Mouse (Mus musculus) kidney, postnatal 36 days (tissue): Measurements from ENCODE around the gene Epb41l1.

Source experiments
- DNase-seq, 2 experiments: peaks; one replicate each; pipeline ENCODE4 v3.0.0; 2021 to 2022; ENCODE audit warnings: mixed read lengths in 2 of 2

The Epb41l1 gene

DNA sequence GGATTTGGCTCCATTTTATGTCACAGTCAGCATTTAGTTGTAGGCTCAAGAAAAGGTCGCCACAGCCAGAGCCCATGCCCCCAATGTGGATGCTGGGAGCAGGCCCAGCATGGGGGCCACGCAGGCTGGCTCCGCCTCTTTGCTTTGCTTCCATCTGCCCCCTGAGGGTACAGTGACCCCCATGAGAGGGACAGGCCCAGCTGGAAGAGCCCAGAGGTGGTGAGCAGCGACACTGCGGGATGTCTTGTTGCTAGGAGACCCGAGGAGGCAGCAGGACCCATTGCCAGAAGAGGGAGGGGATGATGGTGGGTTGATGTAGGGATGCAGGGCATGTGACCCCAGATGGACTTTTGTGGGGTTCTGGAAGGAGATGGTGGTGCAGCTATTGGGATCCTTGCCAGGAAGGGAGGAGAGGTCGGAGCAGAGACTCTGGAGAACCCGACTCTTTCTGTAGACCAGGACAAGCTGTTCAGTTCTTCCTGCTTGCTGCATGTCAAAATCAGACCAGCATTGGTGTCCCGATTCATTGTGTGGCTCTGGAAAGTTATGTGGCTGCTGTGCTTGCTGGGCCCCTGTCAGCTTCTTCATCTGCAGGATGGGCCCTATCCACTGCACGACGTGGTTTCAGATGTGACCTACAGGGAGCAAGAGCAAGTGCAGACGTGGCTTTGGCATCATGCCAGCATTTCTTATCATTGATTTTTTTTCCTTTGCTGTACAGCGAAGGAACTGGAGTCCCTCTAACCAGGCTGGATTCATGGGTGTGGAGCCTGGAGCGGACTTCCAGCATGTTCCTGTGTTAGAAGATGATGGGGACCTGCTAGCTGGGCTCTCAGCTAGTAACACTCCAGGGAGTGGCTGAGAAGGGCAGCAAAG, 41.7 kb downstream of the Epb41l1 start:
- DNase-seq, result peak; percentile 11 to 27

DNA sequence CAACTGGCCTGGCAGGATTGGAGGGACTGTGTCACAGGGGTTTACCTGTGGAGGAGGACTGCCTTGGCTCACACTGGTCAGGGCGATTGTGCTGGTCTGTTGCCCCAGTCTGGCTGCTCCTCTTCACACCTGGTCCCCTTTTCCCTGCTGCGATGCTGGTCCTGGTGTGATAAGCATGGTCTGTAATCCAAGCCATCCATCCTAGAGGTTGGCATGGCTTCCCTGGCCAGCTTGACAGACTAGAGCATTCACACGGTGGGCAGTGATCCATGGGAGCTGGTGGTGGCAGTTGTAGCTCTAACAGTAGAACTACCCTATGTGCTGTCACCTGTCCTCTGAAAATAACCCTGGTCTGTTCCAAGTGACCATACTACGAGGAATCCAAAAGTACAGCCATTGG, 43.7 kb downstream of the Epb41l1 start:
- DNase-seq, result no peak

DNA sequence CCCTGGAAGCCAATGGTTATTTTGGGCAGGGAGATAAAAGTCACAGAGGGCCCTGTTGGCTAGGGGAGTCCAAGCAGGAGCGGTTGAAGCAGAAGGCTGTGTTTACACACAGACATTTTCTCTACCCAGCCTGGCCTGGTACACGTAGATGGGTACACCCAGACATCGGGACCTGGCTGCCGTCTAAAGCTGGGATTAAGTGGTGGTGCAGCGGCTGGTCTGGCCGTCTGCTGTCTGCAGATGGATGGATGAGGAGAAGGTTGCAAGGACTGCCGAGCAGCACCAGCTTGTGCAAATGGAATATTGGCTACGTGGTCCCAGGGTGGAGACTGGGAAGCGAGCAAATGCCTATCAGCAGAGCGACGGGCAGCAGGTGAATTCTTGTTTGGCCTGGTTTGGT, 46.8 kb downstream of the Epb41l1 start:
- DNase-seq, result no peak

DNA sequence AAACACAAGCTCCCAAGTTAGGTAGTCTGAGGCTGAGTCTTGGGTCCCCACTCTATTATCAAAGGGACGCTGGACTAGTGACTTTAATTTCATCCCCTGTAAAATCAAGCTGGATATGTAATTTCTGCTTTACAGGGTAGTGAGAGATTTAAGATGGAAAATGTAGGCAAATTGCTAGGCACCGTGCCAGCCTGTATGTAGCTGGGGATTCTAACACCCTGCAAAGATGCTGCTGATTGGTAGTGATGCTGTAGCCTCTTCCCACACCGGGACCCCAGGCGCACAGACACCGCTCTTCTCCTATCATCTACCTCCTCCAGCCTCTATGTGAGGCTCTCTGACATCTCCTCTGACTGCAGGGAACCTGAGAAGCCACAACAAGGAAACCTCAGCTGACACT, 48.2 kb downstream of the Epb41l1 start:
- no peak for DNase-seq

DNA sequence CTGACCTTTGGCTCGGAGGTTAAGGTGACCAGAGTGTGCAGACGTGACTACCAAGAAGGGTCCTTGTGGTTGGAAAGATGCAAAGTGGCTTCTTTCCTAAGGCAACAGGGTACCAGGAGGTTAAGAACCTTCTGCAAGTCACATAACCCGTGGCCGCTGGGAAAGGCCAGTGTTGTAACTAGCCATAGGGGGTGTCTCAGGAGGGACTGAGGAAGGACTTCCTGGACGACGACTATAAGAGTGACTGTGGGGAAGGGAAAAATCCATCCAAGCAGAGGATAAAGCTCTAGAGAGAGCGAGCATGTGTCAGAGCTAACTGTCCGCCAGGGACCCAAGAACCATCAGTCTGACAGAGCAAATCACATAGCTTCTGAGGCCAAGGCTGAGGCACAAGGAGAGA, 48.8 kb downstream of the Epb41l1 start:
- DNase-seq, result no peak

DNA sequence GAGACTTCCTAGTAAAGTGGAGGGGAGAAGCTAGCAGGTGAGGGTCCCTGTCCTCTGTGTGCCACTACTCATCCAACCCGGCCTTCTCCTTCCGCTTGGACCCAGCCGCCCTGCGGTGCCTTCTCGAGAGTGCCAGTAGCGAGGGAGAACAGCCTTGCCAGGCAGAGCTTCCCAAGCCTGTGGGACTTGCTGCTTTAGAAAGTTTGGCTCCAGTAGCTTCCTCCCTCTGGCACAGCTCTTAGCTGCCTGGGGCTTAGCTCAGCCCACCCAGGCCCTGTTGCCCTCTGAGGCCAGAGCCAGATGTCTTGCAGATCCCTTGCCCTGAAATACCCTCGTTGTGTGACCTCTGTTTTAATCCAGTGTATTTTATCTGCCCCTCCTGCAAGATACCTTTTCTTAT, 50.2 kb downstream of the Epb41l1 start:
- DNase-seq, result no peak

DNA sequence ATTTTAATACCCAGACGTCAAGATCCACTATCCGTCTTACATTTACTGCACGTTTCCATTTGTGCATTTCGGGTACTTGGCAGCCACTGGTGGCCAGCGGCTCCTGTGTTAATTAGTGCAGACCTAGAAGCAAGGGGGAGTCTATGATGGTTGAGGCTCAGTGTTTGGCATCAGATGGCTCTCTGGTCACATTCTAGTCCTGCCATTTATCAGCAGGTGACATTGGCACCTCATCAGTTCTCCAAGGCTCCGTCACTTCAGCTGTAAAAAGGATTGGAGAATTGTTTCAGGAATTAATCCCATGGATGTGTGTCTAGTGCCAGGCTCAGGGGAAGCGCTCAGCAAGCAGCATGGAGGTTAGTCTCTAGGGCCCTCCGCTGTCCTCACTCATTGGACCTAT, 51.6 kb downstream of the Epb41l1 start:
- DNase-seq, result no peak

DNA sequence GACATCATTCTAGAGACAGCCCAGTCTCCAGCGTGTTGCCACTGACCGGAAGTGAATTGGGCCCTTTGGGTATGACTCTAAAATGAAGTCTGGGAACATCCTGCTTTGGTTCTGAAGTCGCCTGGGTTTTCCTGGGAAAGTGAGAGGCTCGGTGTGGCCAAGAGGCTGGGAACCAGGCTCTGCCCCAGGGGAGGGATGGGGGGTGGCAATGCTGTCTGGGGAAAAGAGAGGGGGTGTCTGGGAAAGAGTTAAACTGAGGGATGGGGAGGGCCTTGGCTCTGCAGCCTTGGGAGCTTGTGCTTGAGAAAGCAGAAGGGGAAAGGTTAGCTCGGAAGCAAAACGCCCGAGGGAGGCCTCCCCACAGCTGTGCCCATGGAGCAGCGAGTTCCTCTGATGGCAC, 53.0 kb downstream of the Epb41l1 start:
- DNase-seq, result no peak

DNA sequence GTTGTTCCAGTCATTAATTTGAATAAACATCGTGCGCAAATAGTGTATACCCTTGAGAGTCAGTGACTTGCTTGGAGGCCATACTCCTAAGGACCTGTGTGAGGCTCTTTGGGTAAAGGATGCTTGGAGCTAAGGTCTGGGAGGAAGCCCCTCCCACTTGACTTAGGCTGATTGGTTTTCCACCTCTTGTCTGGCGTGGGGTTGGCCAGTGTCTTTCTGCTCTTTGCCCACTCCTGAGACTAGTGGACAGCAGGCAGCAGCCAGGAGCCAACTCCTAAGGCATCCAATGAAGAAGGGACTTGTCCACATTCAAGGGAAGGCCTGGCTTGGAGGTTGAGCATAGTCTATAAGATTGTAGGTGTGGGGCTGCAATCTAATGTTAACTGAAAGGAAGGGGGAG, 53.4 kb downstream of the Epb41l1 start:
- peak; percentile 26 to 27 for DNase-seq

DNA sequence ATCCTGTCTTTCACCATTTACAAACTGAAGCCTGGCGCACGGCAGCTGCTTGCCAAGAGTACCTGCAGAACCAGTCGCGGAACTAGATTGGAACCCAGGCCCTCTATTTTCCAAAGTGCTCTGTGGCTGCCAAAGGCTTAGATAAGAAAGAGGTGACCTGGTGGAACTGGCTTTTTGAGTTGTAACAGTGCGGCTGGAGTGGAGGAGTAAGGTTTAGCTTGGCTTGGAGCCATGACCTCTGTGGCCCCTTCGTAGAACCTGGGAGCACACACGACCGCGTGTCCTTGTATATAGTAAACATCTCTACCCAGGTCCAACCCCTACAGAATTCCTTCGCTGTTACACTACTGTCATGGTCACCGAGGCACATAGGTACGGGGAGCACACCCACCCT, 54.2 kb downstream of the Epb41l1 start:
- DNase-seq, result peak; percentile 74 to 76

DNA sequence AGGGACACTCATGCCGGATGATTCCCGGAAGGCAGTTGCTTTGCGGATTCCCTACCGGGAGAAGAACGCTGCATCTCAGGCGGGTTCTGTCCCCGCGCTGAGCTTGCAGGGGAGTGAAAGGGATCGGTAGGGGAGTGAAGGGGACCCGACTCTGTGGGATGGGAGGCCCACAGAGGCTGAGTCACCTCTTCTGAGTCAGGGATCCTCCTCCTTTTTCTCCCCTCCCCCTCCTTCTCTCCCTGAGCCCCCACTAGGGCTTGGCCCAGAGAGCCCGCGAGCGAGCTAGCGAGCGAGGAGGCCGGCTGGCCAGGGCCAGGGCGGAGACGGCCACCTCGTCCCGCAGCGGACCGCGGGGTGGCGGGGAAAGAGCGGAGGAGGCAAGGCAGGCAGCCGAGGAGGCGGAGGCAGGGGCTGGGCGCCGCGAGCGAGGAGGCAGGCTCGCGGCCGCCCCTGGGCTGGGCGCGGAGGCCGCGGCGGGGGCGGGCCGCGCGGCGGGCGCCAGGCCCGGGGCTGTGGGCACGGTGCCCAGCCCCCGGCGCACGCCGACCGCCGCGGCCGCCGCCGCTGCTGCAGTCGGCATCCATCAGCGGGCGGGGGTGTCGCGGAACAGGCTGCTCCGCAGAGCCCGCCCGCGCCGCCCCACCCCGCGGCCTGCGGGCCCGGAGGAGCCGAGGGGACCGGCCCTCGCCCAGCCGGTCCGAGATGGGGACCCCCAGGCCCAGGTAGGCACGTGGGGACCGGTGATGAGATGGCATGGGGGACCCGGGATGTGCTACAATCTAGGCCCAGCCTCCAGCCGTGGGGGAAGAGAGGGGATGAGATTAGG, 54.8 kb downstream of the Epb41l1 start:
- DNase-seq, result peak; percentile 63 to 82

DNA sequence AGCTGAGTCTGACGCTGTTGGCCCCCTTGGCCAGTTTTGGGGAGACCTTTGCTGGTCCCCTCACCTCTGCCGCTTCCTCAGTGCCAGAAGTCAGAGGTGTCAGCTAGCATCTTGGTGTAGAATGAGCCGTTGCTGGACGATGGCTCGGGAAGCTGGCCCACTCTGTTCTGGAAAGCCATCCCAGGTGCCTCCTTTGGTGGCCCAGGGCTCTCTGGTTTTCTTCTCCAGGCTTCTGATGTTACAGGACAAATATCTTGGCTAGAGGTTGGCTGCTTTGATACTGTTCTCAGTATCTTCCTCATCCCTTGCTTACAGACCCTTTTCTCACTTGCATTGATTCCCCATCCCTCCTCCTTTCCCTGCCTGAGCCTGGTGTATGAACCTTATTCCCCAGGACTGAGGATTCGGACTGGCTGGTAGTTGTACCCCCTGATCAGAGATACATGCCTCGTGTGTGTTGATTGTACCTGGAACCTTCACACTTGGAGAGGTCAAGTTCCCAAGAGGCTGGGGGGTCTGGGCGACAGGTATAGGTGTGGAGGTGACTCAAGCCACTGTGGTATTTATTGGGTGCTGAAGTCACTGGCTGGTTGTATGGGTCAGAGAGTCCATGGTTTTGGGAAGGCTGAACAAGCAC, 55.5 kb downstream of the Epb41l1 start:
- no peak for DNase-seq

DNA sequence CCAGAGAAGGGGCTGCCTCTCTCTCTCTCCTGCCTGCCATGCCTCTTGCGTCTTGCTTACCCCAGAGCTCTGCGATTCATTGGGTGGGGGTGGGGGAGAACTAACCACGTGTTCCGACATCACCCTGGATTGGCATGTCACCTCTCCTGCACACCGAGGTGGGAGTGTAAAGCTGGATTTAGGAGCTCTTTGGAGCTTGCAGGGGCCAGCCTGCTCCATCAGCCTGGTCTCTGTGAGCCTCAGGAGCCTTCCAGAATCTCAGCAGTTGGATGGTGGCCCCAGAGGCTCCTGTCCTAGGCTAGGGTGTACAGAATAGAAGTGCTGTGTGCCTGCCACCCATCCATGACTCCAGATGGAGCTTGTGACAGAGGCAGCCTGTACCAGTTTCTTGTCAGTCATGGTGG, 56.0 kb downstream of the Epb41l1 start:
- no peak for DNase-seq

DNA sequence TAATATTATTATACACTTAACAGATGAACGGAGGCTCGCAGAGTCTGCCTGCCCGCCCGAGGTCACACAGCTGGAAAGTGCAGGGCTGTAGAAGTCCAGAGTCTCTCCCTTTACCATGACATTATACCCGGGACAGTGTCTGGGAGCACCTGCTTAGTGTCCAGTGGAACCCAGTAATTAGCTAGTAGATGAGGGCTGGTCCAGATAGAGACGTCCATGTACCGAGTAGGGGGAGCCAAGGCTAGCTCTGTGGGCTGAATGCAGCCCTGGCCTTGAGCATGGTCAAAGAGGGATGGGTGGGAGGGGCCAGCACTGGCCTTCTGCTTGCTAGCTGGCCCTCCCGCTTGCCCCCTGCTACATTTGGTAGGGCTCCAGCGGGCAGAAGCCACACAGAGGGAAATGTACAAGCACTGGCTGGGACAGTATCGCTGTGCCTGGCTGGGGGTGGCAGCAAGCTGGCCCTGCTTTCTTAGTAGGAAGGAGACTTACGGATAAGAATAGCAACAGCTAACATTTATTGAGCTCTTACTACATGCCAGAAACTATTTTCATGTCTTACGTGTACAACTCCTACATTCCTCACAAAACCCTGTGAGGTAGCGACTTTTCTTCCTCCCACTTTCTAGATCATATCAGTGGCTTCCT, 57.5 kb downstream of the Epb41l1 start:
- no peak for DNase-seq

DNA sequence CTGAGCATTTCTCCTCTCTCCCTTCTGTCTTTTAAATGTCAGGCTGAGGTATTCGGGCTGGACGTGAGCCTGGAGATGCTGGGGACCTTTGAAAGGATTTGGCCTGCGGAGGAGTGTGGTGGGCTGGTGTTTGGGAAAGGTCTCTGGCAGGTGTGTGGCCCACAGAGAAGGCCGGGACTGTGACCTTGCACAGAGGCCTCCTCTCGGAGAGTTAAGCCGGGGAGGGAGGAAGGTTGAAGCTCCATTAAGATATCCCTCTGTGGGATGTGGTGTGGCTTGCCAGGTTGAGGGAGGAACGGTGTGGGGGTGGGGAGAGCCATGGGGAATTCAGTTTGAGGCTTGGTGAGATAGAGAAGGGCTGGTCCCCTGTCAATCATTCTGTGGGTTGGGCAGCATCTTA, 59.1 kb downstream of the Epb41l1 start:
- DNase-seq, result no peak

DNA sequence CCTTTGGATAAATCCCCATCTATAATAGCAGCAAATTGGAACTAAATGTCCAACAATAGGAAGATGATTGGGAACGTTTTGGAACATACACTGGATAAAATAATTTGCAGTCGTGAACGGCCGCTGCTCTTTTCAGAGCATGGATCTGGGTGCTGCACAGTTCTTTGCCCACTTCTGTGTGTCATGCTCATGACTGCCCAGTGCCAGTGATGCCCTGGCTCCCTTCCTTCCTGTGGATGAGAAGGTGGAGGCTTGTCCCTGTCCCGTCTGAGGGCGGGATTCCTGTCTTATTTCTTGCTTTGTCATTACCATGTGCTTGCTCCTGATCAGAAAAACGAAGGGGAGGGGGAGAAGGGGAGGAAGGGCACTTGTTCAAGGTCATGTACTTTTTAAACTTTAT, 59.6 kb downstream of the Epb41l1 start:
- no peak for DNase-seq

DNA sequence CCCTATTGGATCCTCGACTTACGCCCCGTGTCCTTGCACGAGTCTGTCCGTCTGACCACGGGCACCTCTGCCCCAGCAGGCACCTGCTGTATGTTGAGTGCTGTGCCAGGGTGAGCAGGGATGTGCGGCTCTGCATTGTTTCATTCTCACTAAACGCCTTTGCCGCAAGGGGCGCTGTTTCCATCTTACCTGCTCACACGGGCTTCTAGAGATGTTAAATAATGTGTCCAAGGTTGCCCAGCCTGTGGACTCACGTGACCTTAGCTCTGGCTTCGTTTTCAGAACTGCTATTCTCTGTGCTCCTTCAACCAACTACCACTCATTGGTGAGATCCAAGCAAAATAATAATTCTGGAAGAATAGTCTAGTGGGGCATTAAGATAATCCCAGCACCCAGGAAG, 61.6 kb downstream of the Epb41l1 start:
- DNase-seq, result peak; percentile 73 to 87

DNA sequence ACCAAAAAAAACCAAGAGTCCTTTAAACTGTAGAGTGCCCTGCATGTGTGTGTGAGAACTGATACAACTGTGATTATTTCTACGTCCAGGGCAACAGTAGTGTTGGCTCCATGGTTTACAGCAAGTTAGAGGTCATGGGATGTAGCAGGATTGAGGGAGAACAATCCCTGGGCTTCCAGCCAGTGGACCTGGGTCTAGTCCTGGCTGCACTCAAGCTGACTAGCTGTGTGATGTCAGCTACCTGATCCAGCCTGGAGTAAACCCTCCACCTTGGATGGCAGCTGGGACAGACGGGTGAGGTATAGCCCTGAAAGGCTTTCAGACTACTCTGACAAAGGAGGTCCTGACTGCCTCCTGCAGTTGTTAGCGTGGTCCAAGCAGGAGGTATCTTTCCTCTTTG, 62.1 kb downstream of the Epb41l1 start:
- DNase-seq, result no peak

DNA sequence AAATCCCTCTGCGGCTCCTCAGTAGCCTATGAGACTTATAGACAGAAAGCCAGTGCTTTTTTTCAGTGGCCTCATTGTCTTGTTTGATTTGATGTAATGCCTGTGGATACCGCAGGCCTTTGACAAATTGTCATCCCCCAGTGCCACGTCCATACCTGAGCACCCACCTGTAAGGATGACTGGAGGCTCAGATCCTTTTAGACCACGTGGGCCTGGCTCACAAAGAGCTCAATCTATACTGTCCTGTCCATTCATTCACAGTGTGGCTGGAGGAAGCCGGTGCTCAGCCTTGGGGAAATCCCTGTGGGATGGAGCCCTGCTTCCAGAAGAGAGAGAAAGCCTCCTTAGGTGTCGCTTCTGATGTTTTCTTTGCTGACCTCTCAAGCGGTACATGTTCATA, 62.5 kb downstream of the Epb41l1 start:
- no peak for DNase-seq

DNA sequence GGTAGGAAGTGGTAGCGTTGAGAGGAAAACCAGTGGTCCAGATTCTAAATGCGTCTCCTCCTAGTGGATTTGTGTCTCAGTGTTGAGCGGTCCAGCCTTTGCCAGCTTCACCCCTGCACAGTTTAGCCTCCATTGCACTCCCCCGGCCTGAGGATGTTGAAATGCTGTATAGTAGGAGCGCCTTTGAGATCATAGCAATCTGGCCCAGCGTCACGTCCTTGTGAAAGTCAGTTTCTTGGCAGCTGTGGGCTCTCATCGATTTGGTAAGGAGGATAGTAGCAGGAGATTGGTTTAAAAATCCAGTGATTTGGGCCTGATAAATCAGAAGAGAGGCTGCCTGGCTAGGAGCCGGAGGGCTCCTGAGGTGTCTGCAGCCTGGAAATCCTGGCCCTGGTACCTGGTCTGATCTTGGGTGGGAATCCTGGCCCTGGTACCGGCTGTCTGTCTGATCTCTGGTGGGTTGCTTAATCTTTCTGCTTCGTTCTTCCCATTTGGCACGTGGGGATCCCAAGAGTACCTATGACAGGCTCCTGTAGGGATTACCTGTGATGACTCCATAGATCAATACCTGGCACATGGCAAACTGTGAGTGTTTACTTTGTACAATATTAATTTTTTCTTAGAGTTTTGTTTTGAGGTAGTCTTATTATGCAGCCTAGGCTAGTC, 65.5 kb downstream of the Epb41l1 start:
- no peak for DNase-seq

DNA sequence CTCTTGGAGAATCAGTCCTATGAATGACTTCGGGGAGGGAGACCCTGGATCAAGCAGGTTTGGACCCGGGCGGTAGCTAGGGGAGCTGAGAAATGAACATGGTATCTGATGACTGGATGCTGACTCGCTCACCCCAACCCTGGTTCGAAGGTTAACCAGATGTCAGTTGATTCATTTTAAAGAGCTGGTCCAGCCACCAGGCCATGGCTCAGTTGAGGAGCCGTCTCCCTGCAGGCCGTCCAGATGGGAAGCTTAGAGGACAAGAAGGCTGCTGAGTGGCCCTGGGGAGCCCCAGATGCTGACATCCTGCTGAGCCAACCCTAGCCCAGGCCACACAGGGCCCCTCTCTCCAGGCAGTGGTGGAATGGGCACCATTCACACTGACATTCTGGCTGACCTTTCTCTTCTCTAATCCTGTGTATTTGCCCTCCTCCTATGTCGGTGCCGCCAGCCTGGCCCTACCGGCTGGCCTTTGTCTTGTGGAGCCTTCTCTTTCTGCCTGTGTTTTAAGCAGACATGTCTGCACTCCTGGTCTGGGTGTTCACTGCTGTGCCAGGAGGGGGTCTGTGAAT, 67.0 kb downstream of the Epb41l1 start:
- DNase-seq, result no peak

DNA sequence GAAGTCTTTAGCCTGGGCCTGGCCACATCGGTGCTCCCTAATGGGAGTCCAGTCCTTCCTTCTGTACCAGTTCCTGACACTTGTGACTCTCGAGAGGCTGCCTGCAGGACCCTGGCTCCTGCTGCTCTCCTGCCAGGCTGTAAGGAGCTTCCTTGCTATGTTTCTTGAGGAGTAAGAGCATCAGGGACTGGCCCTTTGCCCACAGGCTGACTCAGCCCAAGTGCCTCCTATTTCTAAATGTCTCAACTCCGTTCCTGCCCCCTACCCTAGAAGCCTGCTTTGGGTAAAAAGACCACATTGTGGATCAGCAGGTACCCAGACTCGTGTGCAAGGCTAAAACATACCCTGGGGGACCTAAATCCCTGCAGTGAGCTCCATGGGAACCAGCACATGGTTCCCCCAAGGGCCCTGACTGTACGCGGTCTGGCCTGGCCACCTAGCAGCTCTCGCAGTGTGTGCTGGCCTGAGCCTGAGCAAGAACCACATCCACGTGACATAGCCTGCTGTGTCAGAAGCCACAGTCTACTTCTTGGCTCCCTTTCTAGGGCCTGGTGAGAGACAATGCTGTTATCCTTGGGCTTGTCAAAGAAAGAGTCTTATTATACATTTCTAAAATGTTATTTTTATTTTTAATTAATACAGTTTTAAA, 67.6 kb downstream of the Epb41l1 start:
- DNase-seq, result no peak
